Mouse (Mus musculus) liver, postnatal 0 days (tissue): ENCODE results near the gene Uqcc2. TPM values are rescaled to one million over a fixed set of nuclear protein-coding genes. Genes with fewer than 3 reads are reported as not detected.

Source experiments
- ATAC-seq: fragments of 200-750 bp; cut with Nextera tagmentation; 2 replicates; pipeline ENCODE4 v1.8.0; 2017; ENCODE audit warnings: mild to moderate bottlenecking, moderate library complexity
- DNase-seq: peaks from one replicate; pipeline ENCODE4 v3.0.0-alpha.2; 2016
- H3K27ac ChIP-seq: fragments of 300-500 bp; sonication (generic); 2 replicates; pipeline ENCODE4 v1.5.1; 2014; ENCODE audit warnings: antibody characterized with exemption, moderate library complexity, mild to moderate bottlenecking, low read depth
- H3K27me3 ChIP-seq: fragments of 300-500 bp; sonication (generic); 2 replicates; pipeline ENCODE4 v1.6.1; 2014; ENCODE audit warnings: low read length, control low read depth, mixed read lengths; ENCODE audit not compliant: insufficient read depth
- H3K36me3 ChIP-seq: fragments of 300-500 bp; sonication (generic); replicated peaks from 2 replicates; pipeline ENCODE4 v1.6.1; 2014; ENCODE audit warnings: mild to moderate bottlenecking, control low read depth, low read length, moderate library complexity, mixed read lengths; ENCODE audit not compliant: insufficient read depth
- H3K4me1 ChIP-seq: fragments of 300-500 bp; sonication (generic); 2 replicates; pipeline ENCODE4 v1.6.1; 2014; ENCODE audit warnings: antibody characterized with exemption, mild to moderate bottlenecking, control low read depth; ENCODE audit not compliant: insufficient read depth
- H3K4me2 ChIP-seq: fragments of 300-500 bp; sonication (generic); 2 replicates; pipeline ENCODE4 v1.6.1; 2014; ENCODE audit warnings: low read depth, mild to moderate bottlenecking, low read length, moderate library complexity, mixed read lengths
- H3K4me3 ChIP-seq: fragments of 300-500 bp; sonication (generic); 2 replicates; pipeline ENCODE4 v1.5.1; 2014; ENCODE audit warnings: low read depth, low read length
- H3K9ac ChIP-seq: fragments of 300-500 bp; sonication (generic); replicated peaks from 2 replicates; pipeline ENCODE4 v1.6.1; 2014; ENCODE audit warnings: mild to moderate bottlenecking, moderate library complexity
- H3K9me3 ChIP-seq: fragments of 300-500 bp; sonication (generic); 2 replicates; pipeline ENCODE4 v1.6.1; 2016; ENCODE audit warnings: mild to moderate bottlenecking, control low read depth, low read length, mixed read lengths
- CTCF ChIP-seq: sonication (generic); IDR thresholded peaks from 2 replicates; pipeline ENCODE4 v1.5.1; 2016; ENCODE audit warnings: antibody characterized with exemption, low read depth
- EP300 ChIP-seq: IDR thresholded peaks from 2 replicates; pipeline ENCODE4 v1.6.1; 2016; ENCODE audit warnings: antibody characterized with exemption, low read depth, mild to moderate bottlenecking
- WGBS: fragments of 180-500 bp; shearing (Covaris S2); extraction: QIAGEN DNeasy Blood & Tissue Kit; methylation state at CpG from one replicate; pipeline ENCODE4 v1.1.7; 2014; ENCODE audit not compliant: insufficient replicate concordance; 5-methylcytosine and 5-hydroxymethylcytosine counted together
- polyA plus RNA-seq: library from polyadenylated mRNA; unstranded; fragments of >200 nt; fragmentation: Nextera tagmentation; extraction: Ambion mirVana; gene quantifications from 2 replicates; pipeline ENCODE4 v1.2.1, GENCODE M21; 2015

Gene Uqcc2
- polyA plus RNA-seq, 1 experiment from 2014 or later, result 107 TPM

DNA sequence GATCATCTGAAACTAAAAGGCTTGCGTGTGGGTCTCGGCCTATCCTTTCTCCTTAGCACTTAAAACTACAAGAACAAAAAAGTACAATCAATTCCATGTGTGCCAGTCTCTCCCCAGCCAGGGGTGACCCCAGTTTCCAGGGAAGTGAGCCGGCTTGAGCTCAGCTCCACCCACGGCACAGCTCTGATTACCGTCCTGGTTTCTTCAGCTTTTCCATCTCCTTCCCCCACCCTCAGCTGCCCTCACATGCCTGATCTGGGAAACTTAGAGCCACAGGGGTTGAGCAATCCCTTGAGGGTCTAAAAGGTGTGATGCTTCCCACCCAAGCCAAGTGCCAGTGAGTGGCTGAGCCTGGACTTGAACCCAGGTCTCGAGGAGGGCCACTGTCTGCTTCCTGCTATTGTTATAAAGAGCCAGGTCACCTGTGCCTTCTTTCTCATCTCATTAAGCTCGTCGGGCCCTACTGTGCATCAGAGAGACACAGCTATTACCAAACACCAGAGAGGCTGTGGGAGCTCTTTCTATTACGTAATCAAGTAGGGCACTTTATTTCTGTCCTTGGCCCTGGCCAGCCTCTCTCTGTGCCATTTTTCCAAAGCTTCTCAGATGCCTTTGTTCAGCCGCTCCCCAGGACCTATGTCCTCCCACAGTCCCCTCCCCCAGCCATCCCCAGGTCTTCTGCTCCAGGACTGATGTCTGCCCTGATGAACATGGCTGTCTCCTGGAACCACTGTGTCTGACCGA is 36.4 kb upstream of the Uqcc2 start:
- TF ChIP-seq CTCF (no peak), EP300 (no peak)

DNA sequence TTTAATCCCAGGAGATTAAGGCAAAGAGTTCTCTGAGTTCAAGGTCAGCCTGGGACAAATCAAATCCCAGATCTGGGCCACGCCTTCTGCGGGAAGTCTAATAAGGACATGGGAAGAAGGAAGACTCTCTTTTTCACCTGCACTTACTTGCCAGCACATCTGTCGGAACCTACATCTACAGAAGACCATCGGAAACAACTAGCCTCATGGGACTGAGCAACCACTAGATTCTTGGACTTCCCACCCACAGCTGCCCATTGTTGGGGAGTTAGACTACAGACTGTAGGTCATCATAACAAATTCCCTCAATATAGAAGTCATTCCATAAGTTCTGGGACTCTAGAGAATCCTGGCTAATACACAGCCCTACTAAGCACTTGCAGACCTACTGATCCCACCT is 34.9 kb upstream of the Uqcc2 start:
- Histone ChIP-seq H3K9me3 (no peaks in the 10 kb centered on the region), H3K4me2 (no peak overlapping the region), H3K4me1 (peaks cover 2% of the 10 kb centered on the region; the same call in 1 of the 2 replicates), H3K27ac (no peak overlapping the region), H3K4me3 (no peak overlapping the region), H3K27me3 (no peaks in the 10 kb centered on the region), H3K9ac (no peak overlapping the region), H3K36me3 (no peaks in the 10 kb centered on the region)
- TF ChIP-seq CTCF (no peak), EP300 (no peak)
- no peak for DNase-seq
- ATAC-seq, result no peak
- 87% methylated on average over 4 of the region's 4 CpGs for WGBS

More for the DNA sequence above, 36.4 kb upstream of the Uqcc2 start:
- WGBS, result 70% methylated on average over 11 of the region's 11 CpGs
- ATAC-seq (no peak), DNase-seq (no peak)
- Histone ChIP-seq H3K9ac (no peak overlapping the region), H3K4me3 (no peak overlapping the region), H3K27me3 (no peaks in the 10 kb centered on the region), H3K36me3 (no peaks in the 10 kb centered on the region), H3K4me2 (no peak overlapping the region), H3K9me3 (no peaks in the 10 kb centered on the region), H3K27ac (no peak overlapping the region), H3K4me1 (peaks cover 4% of the 10 kb centered on the region; the same call in 1 of the 2 replicates)

GRCm38 (mm10) chr17:27167545-27167944 is 33.8 kb upstream of the Uqcc2 start, which contains the start of gene Ip6k3:
Ip6k3 (minus strand) TSS chr17:27167795.
- H3K9me3 ChIP-seq, result no peaks in the 10 kb centered on the region
- H3K27me3 ChIP-seq, result no peaks in the 10 kb centered on the region
- WGBS, result 61% methylated on average over 4 of the region's 4 CpGs
- no peak for DNase-seq
- H3K4me3 ChIP-seq, result no peak within 1 kb of the TSS
- H3K9ac ChIP-seq, result no peak within 1 kb of the TSS
- H3K27ac ChIP-seq, result no peak within 1 kb of the TSS
- ATAC-seq, result no peak
- TF ChIP-seq EP300, result no peak
- TF ChIP-seq CTCF, result no peak
- H3K4me1 ChIP-seq, result no peaks in the 10 kb centered on the region
- no peak within 1 kb of the TSS for H3K4me2 ChIP-seq
- no peaks in the 10 kb centered on the region for H3K36me3 ChIP-seq

DNA sequence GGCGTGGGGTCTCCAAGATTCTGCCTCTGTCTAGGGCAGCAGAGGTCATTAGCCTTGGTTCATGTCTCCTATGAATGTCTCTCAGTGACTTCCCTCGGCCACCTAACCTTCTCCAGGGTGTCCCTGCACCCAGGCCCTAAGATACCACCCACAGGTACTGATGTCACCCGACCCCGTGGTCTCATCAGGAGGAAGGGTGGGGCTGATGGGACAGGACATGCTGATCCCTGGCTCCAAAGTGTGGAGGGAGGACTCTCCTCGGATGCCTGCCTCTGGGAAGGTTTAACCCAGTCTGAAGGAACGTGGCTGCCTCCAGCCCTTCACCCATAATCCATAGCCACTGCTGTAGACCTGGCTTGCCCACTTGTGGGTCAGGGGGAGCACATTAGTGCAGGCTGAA is 33.2 kb upstream of the Uqcc2 start:
- Histone ChIP-seq H3K4me2 (no peak overlapping the region), H3K4me3 (no peak overlapping the region), H3K27me3 (no peaks in the 10 kb centered on the region), H3K4me1 (no peaks in the 10 kb centered on the region), H3K36me3 (no peaks in the 10 kb centered on the region), H3K9me3 (no peaks in the 10 kb centered on the region), H3K9ac (no peak overlapping the region), H3K27ac (no peak overlapping the region)
- ATAC-seq (no peak), DNase-seq (no peak)
- 66% methylated on average over 6 of the region's 6 CpGs for WGBS
- no peak for TF ChIP-seq EP300
- no peak for TF ChIP-seq CTCF

GRCm38 (mm10) chr17:27165054-27165773 is 31.5 kb upstream of the Uqcc2 start:
- no peak overlapping the region for H3K27ac ChIP-seq
- peak; percentile 60 for TF ChIP-seq CTCF
- no peak for TF ChIP-seq EP300
- no peak overlapping the region for H3K4me3 ChIP-seq
- DNase-seq, result peak; percentile 36
- ATAC-seq, result no peak
- H3K9me3 ChIP-seq, result no peaks in the 10 kb centered on the region
- 53% methylated on average over 8 of the region's 8 CpGs for WGBS
- H3K9ac ChIP-seq, result no peak overlapping the region
- H3K4me1 ChIP-seq, result no peaks in the 10 kb centered on the region
- H3K36me3 ChIP-seq, result no peaks in the 10 kb centered on the region
- no peaks in the 10 kb centered on the region for H3K27me3 ChIP-seq
- H3K4me2 ChIP-seq, result no peak overlapping the region

DNA sequence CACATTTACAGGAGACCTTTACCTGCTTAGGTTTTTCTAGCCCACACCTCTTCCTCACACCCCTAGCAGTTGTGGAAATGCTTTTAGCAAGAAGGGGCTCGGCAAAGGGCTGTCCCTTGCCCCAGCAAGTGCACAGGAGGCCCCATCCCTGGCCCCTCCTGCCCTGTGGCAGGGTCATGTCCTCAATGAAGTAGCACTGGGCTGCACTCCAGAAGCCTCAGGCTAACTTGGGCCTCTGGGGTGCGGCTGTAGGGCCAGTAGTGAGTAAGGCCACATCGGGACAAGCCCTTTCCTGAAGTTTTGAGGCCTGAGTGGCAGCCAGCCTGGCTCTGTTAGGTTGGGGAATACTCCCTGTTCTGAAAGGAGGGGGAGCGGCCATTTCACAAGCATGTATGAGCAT is 27.2 kb upstream of the Uqcc2 start:
- Histone ChIP-seq H3K36me3 (no peaks in the 10 kb centered on the region), H3K9ac (no peak overlapping the region), H3K27me3 (no peaks in the 10 kb centered on the region), H3K9me3 (no peaks in the 10 kb centered on the region), H3K4me1 (no peaks in the 10 kb centered on the region), H3K4me2 (no peak overlapping the region), H3K27ac (no peak overlapping the region), H3K4me3 (no peak overlapping the region)
- TF ChIP-seq EP300 (no peak), CTCF (no peak)
- ATAC-seq (no peak), DNase-seq (no peak)
- 69% methylated on average over 4 of the region's 4 CpGs for WGBS
